8 mouse cellular contexts compared by ENCODE assay signal in genomic region chr2:71786591-71787155, GRCm38 (mm10). TPM values are rescaled to one million over a fixed set of nuclear protein-coding genes. Genes with fewer than 3 reads are reported as not detected.
DNase-seq lines count a peak whose midpoint lies in the region; ATAC-seq and TF ChIP-seq lines count a peak whose summit lies in the region.

No protein-coding gene starts in this region.

- no peaks in the 10 kb centered on the region for H3K9me3 ChIP-seq in embryonic facial prominence, embryonic 13.5 days
- H3K9me3 ChIP-seq in heart, embryonic 10.5 days = no peaks in the 10 kb centered on the region
- H3K9me3 ChIP-seq in liver, embryonic 11.5 days (ENCODE audit: control insufficient read depth, low read length) = no peaks in the 10 kb centered on the region
- H3K9me3 ChIP-seq in midbrain, postnatal 0 days (ENCODE audit: low read length) = no peaks in the 10 kb centered on the region

- peaks cover 25% of the 10 kb centered on the region for H3K27me3 ChIP-seq in embryonic facial prominence, embryonic 13.5 days
- no peaks in the 10 kb centered on the region; the same call in none of the 2 replicates for H3K27me3 ChIP-seq in heart, embryonic 10.5 days (ENCODE audit: insufficient read depth, poor library complexity, severe bottlenecking)
- peaks cover 5% of the 10 kb centered on the region for H3K27me3 ChIP-seq in liver, embryonic 11.5 days (replicated peaks; ENCODE audit: control insufficient read depth, insufficient read depth, low read length)
- no peaks in the 10 kb centered on the region for H3K27me3 ChIP-seq in midbrain, postnatal 0 days (ENCODE audit: insufficient read depth, low read length)

- peak overlapping the region; percentile 97 for H3K4me2 ChIP-seq in embryonic facial prominence, embryonic 13.5 days
- H3K4me2 ChIP-seq in liver, embryonic 11.5 days = peak overlapping the region; percentile 99
- peak overlapping the region; percentile 99 for H3K4me2 ChIP-seq in midbrain, postnatal 0 days (ENCODE audit: low read depth, low read length, poor library complexity, severe bottlenecking)

- WGBS in embryonic facial prominence, embryonic 13.5 days = under 1% methylated on average over 57 of the region's 61 CpGs
- WGBS in heart, embryonic 10.5 days = under 1% methylated on average over 61 of the region's 61 CpGs
- under 1% methylated on average over 53 of the region's 61 CpGs for WGBS in liver, embryonic 11.5 days
- WGBS in midbrain, postnatal 0 days = 1% methylated on average over 46 of the region's 61 CpGs

- peaks cover 17% of the 10 kb centered on the region for H3K4me1 ChIP-seq in embryonic facial prominence, embryonic 13.5 days
- H3K4me1 ChIP-seq in heart, embryonic 10.5 days = peaks cover 34% of the 10 kb centered on the region
- peaks cover 6% of the 10 kb centered on the region; the same call in 1 of the 2 replicates for H3K4me1 ChIP-seq in liver, embryonic 11.5 days (replicated peaks; ENCODE audit: control insufficient read depth, insufficient read depth, low read length)
- no peaks in the 10 kb centered on the region for H3K4me1 ChIP-seq in midbrain, postnatal 0 days (ENCODE audit: insufficient read depth, low read length)

- peak overlapping the region; percentile 57 for H3K27ac ChIP-seq in embryonic facial prominence, embryonic 13.5 days
- H3K27ac ChIP-seq in heart, embryonic 10.5 days = peak overlapping the region; percentile 95
- peak overlapping the region; percentile 42 for H3K27ac ChIP-seq in liver, embryonic 11.5 days (ENCODE audit: low read depth, low read length)
- peak overlapping the region; percentile 57 for H3K27ac ChIP-seq in midbrain, postnatal 0 days (ENCODE audit: low read depth, low read length)

- peak overlapping the region; percentile 80 for H3K9ac ChIP-seq in embryonic facial prominence, embryonic 13.5 days
- peak overlapping the region; percentile 77 for H3K9ac ChIP-seq in liver, embryonic 11.5 days (ENCODE audit: low read depth, low read length)
- peak overlapping the region; percentile 71 for H3K9ac ChIP-seq in midbrain, postnatal 0 days (replicated peaks; ENCODE audit: low read length, poor library complexity, severe bottlenecking)

- peak; percentile 81 for ATAC-seq in embryonic facial prominence, embryonic 13.5 days (ENCODE audit: insufficient number of reproducible peaks, insufficient read depth, low FRiP score, low TSS enrichment, low read depth)
- ATAC-seq in liver, embryonic 11.5 days (replicated peaks; ENCODE audit: low FRiP score) = peak; percentile 86
- ATAC-seq in midbrain, postnatal 0 days (ENCODE audit: low FRiP score) = peak; percentile 73

- H3K36me3 ChIP-seq in embryonic facial prominence, embryonic 13.5 days = no peaks in the 10 kb centered on the region
- peaks cover 9% of the 10 kb centered on the region; the same call in 1 of the 2 replicates for H3K36me3 ChIP-seq in heart, embryonic 10.5 days
- H3K36me3 ChIP-seq in liver, embryonic 11.5 days (ENCODE audit: control insufficient read depth, insufficient read depth, low read length) = no peaks in the 10 kb centered on the region
- no peaks in the 10 kb centered on the region for H3K36me3 ChIP-seq in midbrain, postnatal 0 days (ENCODE audit: insufficient read depth, low read length)

- H3K4me3 ChIP-seq in embryonic facial prominence, embryonic 13.5 days = peak overlapping the region; percentile 78
- peak overlapping the region; percentile 91 for H3K4me3 ChIP-seq in heart, embryonic 10.5 days
- H3K4me3 ChIP-seq in liver, embryonic 11.5 days (ENCODE audit: low read depth, low read length) = peak overlapping the region; percentile 81
- H3K4me3 ChIP-seq in midbrain, postnatal 0 days (ENCODE audit: low read depth, low read length) = peak overlapping the region; percentile 82

- DNase-seq in CD4-positive, CD25-positive, alpha-beta regulatory T cell, adult 2 months (ENCODE audit: low read depth, low spot score) = peak; percentile 91
- DNase-seq in adrenal gland, postnatal 4 days (ENCODE audit: low spot score in 2 of 2) = peak; percentile 46 to 52
- DNase-seq in heart, embryonic 10.5 days (ENCODE audit: low spot score) = peak; percentile 92
- DNase-seq in kidney, adult 8-10 months = peak; percentile 67 to 76
- peak; percentile 80 for DNase-seq in liver, embryonic 11.5 days (ENCODE audit: low spot score)
- DNase-seq in midbrain, postnatal 0 days (ENCODE audit: low spot score) = peak; percentile 62
- DNase-seq in spleen, postnatal 36 days (ENCODE audit: low spot score in 2 of 2) = peak; percentile 69

- TF ChIP-seq CTCF in midbrain, postnatal 0 days (IDR thresholded peaks at IDR 0.05) = no peak

RNA-seq across cellular contexts. Expression of gene Itga6, which starts 41.3 kb away (rescaled TPM):
- total RNA-seq in adrenal gland, postnatal 4 days (2021) = 100 to 1,000 TPM; 240 to 287 TPM
- polyA plus RNA-seq in embryonic facial prominence, embryonic 13.5 days (2015; fragmentation: Nextera tagmentation; extraction: Ambion mirVana) = 37.7 and 42.4 TPM in 2 replicates
- polyA plus RNA-seq in heart, embryonic 10.5 days (2016; fragmentation: Nextera tagmentation; extraction: Ambion mirVana) = 93.7 and 111 TPM in 2 replicates
- polyA plus RNA-seq in liver, embryonic 11.5 days (2014; fragmentation: Nextera tagmentation; extraction: Ambion mirVana) = 22.3 and 24.2 TPM in 2 replicates
- total RNA-seq in midbrain, postnatal 0 days (2014; rRNA removed) = 38.9 and 41.5 TPM in 2 replicates
- 14.5 and 16.0 TPM in 2 replicates for polyA plus RNA-seq in midbrain, postnatal 0 days (2015; fragmentation: Nextera tagmentation; extraction: Ambion mirVana)

Comparison
In these comparisons a context has a peak if more than half of its experiments do, and no peak if none do; other contexts are left out.
1. Peak in every context shown above with its lines: DNase-seq, ATAC-seq, H3K4me3 ChIP-seq and H3K27ac ChIP-seq.
2. H3K27ac ChIP-seq: peak in every context shown above with its lines; median percentile 95 in heart, embryonic 10.5 days; 57 in embryonic facial prominence, embryonic 13.5 days; 57 in midbrain, postnatal 0 days; 42 in liver, embryonic 11.5 days.